Mouse (Mus musculus): ENCODE data around the gene Gfra1. TPM values are rescaled to one million over a fixed set of nuclear protein-coding genes. Genes with fewer than 3 reads are reported as not detected.

Gfra1 gene
- total RNA-seq, 1 experiment from 2014 or later: not detected

GRCm38 (mm10) chr19:58353260-58353870 lies 102.3 kb downstream of the Gfra1 start:
- ATAC-seq (replicated peaks; ENCODE audit: insufficient number of reproducible peaks, low FRiP score, low TSS enrichment, poor library complexity, severe bottlenecking): no peak

- no peak for ATAC-seq (replicated peaks; ENCODE audit: insufficient number of reproducible peaks, low FRiP score, low TSS enrichment, poor library complexity, severe bottlenecking)
These were observed 105.8 kb downstream of the Gfra1 start for GRCm38 (mm10) chr19:58349890-58350408.

- ATAC-seq (replicated peaks; ENCODE audit: insufficient number of reproducible peaks, low FRiP score, low TSS enrichment, poor library complexity, severe bottlenecking): no peak
These were observed 110.6 kb downstream of the Gfra1 start for GRCm38 (mm10) chr19:58345137-58345536.

- ATAC-seq (replicated peaks; ENCODE audit: insufficient number of reproducible peaks, low FRiP score, low TSS enrichment, poor library complexity, severe bottlenecking): no peak
These were observed 114.4 kb downstream of the Gfra1 start for GRCm38 (mm10) chr19:58341351-58341750.

GRCm38 (mm10) chr19:58340221-58340620 lies 115.5 kb downstream of the Gfra1 start:
- ATAC-seq (replicated peaks; ENCODE audit: insufficient number of reproducible peaks, low FRiP score, low TSS enrichment, poor library complexity, severe bottlenecking): no peak

- no peak for ATAC-seq (replicated peaks; ENCODE audit: insufficient number of reproducible peaks, low FRiP score, low TSS enrichment, poor library complexity, severe bottlenecking)
These were observed 118.9 kb downstream of the Gfra1 start for GRCm38 (mm10) chr19:58336802-58337201.

- no peak for ATAC-seq (replicated peaks; ENCODE audit: insufficient number of reproducible peaks, low FRiP score, low TSS enrichment, poor library complexity, severe bottlenecking)
These were observed 119.9 kb downstream of the Gfra1 start for GRCm38 (mm10) chr19:58335585-58336530.

GRCm38 (mm10) chr19:58329305-58329704 lies 126.4 kb downstream of the Gfra1 start:
- no peak for ATAC-seq (replicated peaks; ENCODE audit: insufficient number of reproducible peaks, low FRiP score, low TSS enrichment, poor library complexity, severe bottlenecking)

- no peak for ATAC-seq (replicated peaks; ENCODE audit: insufficient number of reproducible peaks, low FRiP score, low TSS enrichment, poor library complexity, severe bottlenecking)
These were observed 127.7 kb downstream of the Gfra1 start for GRCm38 (mm10) chr19:58328014-58328413.

GRCm38 (mm10) chr19:58316474-58316873 lies 139.2 kb downstream of the Gfra1 start:
- no peak for ATAC-seq (replicated peaks; ENCODE audit: insufficient number of reproducible peaks, low FRiP score, low TSS enrichment, poor library complexity, severe bottlenecking)

GRCm38 (mm10) chr19:58315681-58316080 lies 140.0 kb downstream of the Gfra1 start:
- ATAC-seq (replicated peaks; ENCODE audit: insufficient number of reproducible peaks, low FRiP score, low TSS enrichment, poor library complexity, severe bottlenecking): no peak

- ATAC-seq (replicated peaks; ENCODE audit: insufficient number of reproducible peaks, low FRiP score, low TSS enrichment, poor library complexity, severe bottlenecking): no peak
These were observed 141.1 kb downstream of the Gfra1 start for GRCm38 (mm10) chr19:58314631-58315030.

GRCm38 (mm10) chr19:58313785-58314184 lies 141.9 kb downstream of the Gfra1 start:
- no peak for ATAC-seq (replicated peaks; ENCODE audit: insufficient number of reproducible peaks, low FRiP score, low TSS enrichment, poor library complexity, severe bottlenecking)

- no peak for ATAC-seq (replicated peaks; ENCODE audit: insufficient number of reproducible peaks, low FRiP score, low TSS enrichment, poor library complexity, severe bottlenecking)
These were observed 143.2 kb downstream of the Gfra1 start for GRCm38 (mm10) chr19:58312492-58312891.

- no peak for ATAC-seq (replicated peaks; ENCODE audit: insufficient number of reproducible peaks, low FRiP score, low TSS enrichment, poor library complexity, severe bottlenecking)
These were observed 145.1 kb downstream of the Gfra1 start for GRCm38 (mm10) chr19:58310334-58311315.

GRCm38 (mm10) chr19:58309620-58310275 lies 146.0 kb downstream of the Gfra1 start:
- ATAC-seq (replicated peaks; ENCODE audit: insufficient number of reproducible peaks, low FRiP score, low TSS enrichment, poor library complexity, severe bottlenecking): no peak

GRCm38 (mm10) chr19:58301105-58301504 lies 154.6 kb downstream of the Gfra1 start:
- ATAC-seq (replicated peaks; ENCODE audit: insufficient number of reproducible peaks, low FRiP score, low TSS enrichment, poor library complexity, severe bottlenecking): no peak

- no peak for ATAC-seq (replicated peaks; ENCODE audit: insufficient number of reproducible peaks, low FRiP score, low TSS enrichment, poor library complexity, severe bottlenecking)
These were observed 157.8 kb downstream of the Gfra1 start for GRCm38 (mm10) chr19:58297926-58298325.

Measured in monocyte, adult 5-6 weeks (primary cell).